Mouse (Mus musculus): ENCODE results near the gene Pglyrp1.

GRCm38 (mm10) chr7:18916254-18916653 is 45.1 kb downstream of the Pglyrp1 start:
- TF ChIP-seq CTCF (IDR thresholded peaks at IDR 0.05; ENCODE audit: insufficient read depth, low read depth, low read length), result no peak
- TF ChIP-seq POLR2A (IDR thresholded peaks at IDR 0.05; ENCODE audit: insufficient read depth, low read depth, low read length), result no peak

Data from olfactory bulb, adult 2 months (tissue).